Mouse (Mus musculus): ENCODE measurements at regions not wholly inside any gene's neighbourhood (a gene's known extent, or its start where the extent isn't known, plus 50 kb on each side); places are given as distances from the start of the nearest gene placed in this dataset.

GRCm38 (mm10) chr6:31092324-31092723, 133.4 kb upstream of the Klf14 start:
- TF ChIP-seq CTCF (IDR thresholded peaks at IDR 0.05; ENCODE audit: low read depth, low read length): no peak
- TF ChIP-seq EP300 (IDR thresholded peaks at IDR 0.05; ENCODE audit: insufficient read depth, low read depth, low read length): no peak
- no peak for TF ChIP-seq POLR2A (IDR thresholded peaks at IDR 0.05; ENCODE audit: insufficient read depth, low read length)
